Mouse (Mus musculus): Measurements from ENCODE around the gene Kitl.

DNA sequence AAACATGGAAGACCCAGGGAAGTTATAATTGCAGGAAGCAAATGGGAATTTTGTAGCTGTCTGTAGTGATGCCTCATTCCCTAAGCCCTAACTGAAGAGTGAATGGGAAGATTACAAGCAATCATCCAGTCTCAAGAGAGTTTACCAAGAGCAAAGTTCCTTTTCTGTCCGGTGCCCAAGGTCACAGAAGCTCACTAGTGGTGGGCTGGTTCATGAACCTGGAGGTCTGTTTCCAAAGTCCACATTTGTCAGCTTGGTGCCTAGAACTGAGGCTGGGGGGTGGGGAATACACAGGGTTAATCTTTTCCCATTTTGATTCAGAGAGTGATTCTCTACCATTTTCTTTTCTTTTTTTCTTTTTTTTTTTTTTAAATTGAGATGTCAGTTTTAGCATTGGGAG lies 11.3 kb downstream of the Kitl start:
- TF ChIP-seq NANOG (IDR thresholded peaks at IDR 0.05; ENCODE audit: borderline replicate concordance, low read length), result no peak
- TF ChIP-seq CTCF (conservative IDR thresholded peaks at IDR 0.05; ENCODE audit: low read length), result no peak
